ENCODE assay signal across 14 mouse cellular contexts in genomic region chr12:39493114-39493513, GRCm38 (mm10).
DNase-seq lines count a peak whose midpoint lies in the region; ATAC-seq and TF ChIP-seq lines count a peak whose summit lies in the region.
"Had no signal": no experiment of that assay in that cellular context is flagged by ENCODE, and none has a peak within 500 bp of the region (broad histone marks: within the 10 kb centered on the region; RNA-seq: fewer than 3 reads in every experiment).

No protein-coding gene starts in this region.

- no peaks in the 10 kb centered on the region for H3K27me3 ChIP-seq in forebrain, postnatal 0 days (ENCODE audit: insufficient read depth, low read length)
- no peaks in the 10 kb centered on the region for H3K27me3 ChIP-seq in forebrain, embryonic 15.5 days
- H3K27me3 ChIP-seq: limb, embryonic 13.5 days; midbrain, embryonic 12.5 days had no signal

- H3K4me2 ChIP-seq in forebrain, postnatal 0 days (ENCODE audit: low read depth), result no peak overlapping the region
- no peak overlapping the region for H3K4me2 ChIP-seq in forebrain, embryonic 15.5 days (replicated peaks)
- H3K4me2 ChIP-seq: limb, embryonic 13.5 days; midbrain, embryonic 12.5 days had no signal

- no peaks in the 10 kb centered on the region for H3K9me3 ChIP-seq in forebrain, postnatal 0 days (ENCODE audit: low read length)
- no peaks in the 10 kb centered on the region for H3K9me3 ChIP-seq in forebrain, embryonic 15.5 days
- H3K9me3 ChIP-seq: limb, embryonic 13.5 days; midbrain, embryonic 12.5 days had no signal

- intact Hi-C loops in left cerebral cortex, postnatal 25 days (cut with DNase I), result loop anchor here (5.0 to 10.0 kb wide), 3 partner anchors 421 to 888 kb away; no protein-coding TSS in a partner anchor

- DNase-seq in forebrain, postnatal 0 days, result peak; percentile 35
- peak; percentile 92 for DNase-seq in brain, adult 2 months (ENCODE audit: low read depth, low spot score)
- DNase-seq in cerebellum, adult 9-11 months, result peak; percentile 86
- peak; percentile 37 to 77 for DNase-seq in left cerebral cortex, postnatal 25 days (ENCODE audit: low spot score in 2 of 2)
- no peak for DNase-seq in c-Kit-positive CD71-positive TER-119-positive erythroid progenitor cells, embryonic 14.5 days (ENCODE audit: low spot score)
- DNase-seq in embryo, embryonic 11 days, result no peak
- no peak for DNase-seq in spleen, adult 12 weeks (ENCODE audit: low spot score)
- DNase-seq: adrenal gland, adult 8-10 months; heart, postnatal 36 days; lung, adult 18-20 months; thymus, adult 18-20 months had no signal

- H3K27ac ChIP-seq in forebrain, postnatal 0 days (ENCODE audit: low read depth, low read length), result no peak overlapping the region
- H3K27ac ChIP-seq in forebrain, embryonic 15.5 days (replicated peaks), result no peak overlapping the region
- H3K27ac ChIP-seq: limb, embryonic 13.5 days; midbrain, embryonic 12.5 days had no signal

- 64% methylated on average over 8 of the region's 8 CpGs for WGBS in forebrain, postnatal 0 days
- WGBS in forebrain, embryonic 15.5 days, result 62% methylated on average over 8 of the region's 8 CpGs

- no peaks in the 10 kb centered on the region for H3K4me1 ChIP-seq in forebrain, postnatal 0 days (ENCODE audit: insufficient read depth)
- no peaks in the 10 kb centered on the region for H3K4me1 ChIP-seq in forebrain, embryonic 15.5 days
- H3K4me1 ChIP-seq: limb, embryonic 13.5 days; midbrain, embryonic 12.5 days had no signal

- ATAC-seq in forebrain, postnatal 0 days, result no peak
- ATAC-seq in forebrain, embryonic 15.5 days (replicated peaks), result no peak

- no peak overlapping the region for H3K4me3 ChIP-seq in forebrain, postnatal 0 days (ENCODE audit: low read depth, low read length)
- H3K4me3 ChIP-seq in forebrain, embryonic 15.5 days, result no peak overlapping the region
- H3K4me3 ChIP-seq: limb, embryonic 13.5 days; midbrain, embryonic 12.5 days had no signal

- TF ChIP-seq CTCF in forebrain, postnatal 0 days (IDR thresholded peaks at IDR 0.05; ENCODE audit: low read depth), result no peak

- no peak overlapping the region for H3K9ac ChIP-seq in forebrain, postnatal 0 days
- H3K9ac ChIP-seq in forebrain, embryonic 15.5 days (replicated peaks), result no peak overlapping the region
- H3K9ac ChIP-seq: limb, embryonic 13.5 days; midbrain, embryonic 12.5 days had no signal

- no peaks in the 10 kb centered on the region for H3K36me3 ChIP-seq in forebrain, postnatal 0 days (ENCODE audit: insufficient read depth)
- no peaks in the 10 kb centered on the region for H3K36me3 ChIP-seq in forebrain, embryonic 15.5 days
- H3K36me3 ChIP-seq: limb, embryonic 13.5 days; midbrain, embryonic 12.5 days had no signal

Comparison
In these comparisons a context has a peak if more than half of its experiments do, and no peak if none do; other contexts are left out.
1. DNase-seq: peak in forebrain, postnatal 0 days (single experiment), brain, adult 2 months (single experiment), cerebellum, adult 9-11 months (single experiment) and left cerebral cortex, postnatal 25 days (2 of 2); none in c-Kit-positive CD71-positive TER-119-positive erythroid progenitor cells, embryonic 14.5 days (single experiment), embryo, embryonic 11 days (single experiment) and spleen, adult 12 weeks (single experiment).